Mouse (Mus musculus): ENCODE results near the gene Atmin.

DNA sequence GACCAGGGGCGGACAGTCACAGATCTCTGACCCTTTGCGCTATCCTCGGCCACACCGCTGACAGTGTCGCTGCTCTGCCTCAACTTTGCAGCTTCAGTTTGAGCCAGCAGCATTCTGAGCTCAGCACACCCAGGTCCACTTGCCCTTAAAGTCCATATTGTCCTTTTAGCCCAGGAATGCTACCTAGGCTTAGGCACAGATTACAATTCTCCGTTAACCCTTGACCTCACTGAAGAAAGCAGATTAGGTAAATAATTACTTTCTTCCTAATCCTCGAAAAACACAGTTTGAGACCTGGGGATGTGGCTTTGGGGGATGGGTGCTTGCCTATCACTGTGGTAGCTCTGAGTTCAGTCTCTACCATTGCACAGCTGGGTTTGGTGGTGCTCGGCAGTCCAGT lies 48.0 kb downstream of the Atmin start:
- no peak for TF ChIP-seq ZC3H11A (IDR thresholded peaks at IDR 0.05; ENCODE audit: borderline replicate concordance, low read depth, low read length)
- TF ChIP-seq ZNF384 (IDR thresholded peaks at IDR 0.05; ENCODE audit: low read depth, low read length): no peak
- TF ChIP-seq HCFC1 (IDR thresholded peaks at IDR 0.05; ENCODE audit: borderline replicate concordance, insufficient read depth, low read length): no peak
